Mouse (Mus musculus) T-helper 17 cell (primary cell): ENCODE measurements around the gene Cd151.

Source experiments
- in situ Hi-C, 2 experiments: fragments of 300-600 bp; cut with MboI, MseI; formaldehyde crosslinking; loops; 1 replicate in 1 of 2; 2 replicates in 1 of 2; pipeline ENCODE4 v1.15.1; 2025; ENCODE audit warnings: high pct_unique_total_duplicates in 2 of 2

Gene Cd151

DNA sequence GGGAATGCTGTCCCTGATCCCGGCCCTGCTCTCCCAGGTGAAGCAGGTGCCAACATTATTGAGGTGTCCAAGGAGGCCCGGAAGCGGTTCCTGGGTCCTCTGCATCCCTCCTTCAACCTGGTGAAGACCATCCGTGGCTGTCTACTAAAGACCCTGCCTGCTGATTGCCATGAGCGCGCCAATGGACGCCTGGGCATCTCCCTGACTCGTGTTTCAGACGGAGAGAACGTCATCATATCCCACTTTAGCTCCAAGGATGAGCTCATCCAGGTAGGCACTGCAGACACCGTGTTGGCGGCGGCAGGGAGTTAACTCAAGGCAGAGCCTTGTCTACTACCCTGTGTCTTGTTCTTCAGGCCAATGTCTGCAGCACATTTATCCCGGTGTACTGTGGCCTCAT lies 10.0 kb upstream of the Cd151 start:
- in situ Hi-C loops = loop anchor here in 1 of 2 experiments (5.0 kb wide), 1 partner anchor 45 kb away; the partner anchor contains the start of gene Gatd1

DNA sequence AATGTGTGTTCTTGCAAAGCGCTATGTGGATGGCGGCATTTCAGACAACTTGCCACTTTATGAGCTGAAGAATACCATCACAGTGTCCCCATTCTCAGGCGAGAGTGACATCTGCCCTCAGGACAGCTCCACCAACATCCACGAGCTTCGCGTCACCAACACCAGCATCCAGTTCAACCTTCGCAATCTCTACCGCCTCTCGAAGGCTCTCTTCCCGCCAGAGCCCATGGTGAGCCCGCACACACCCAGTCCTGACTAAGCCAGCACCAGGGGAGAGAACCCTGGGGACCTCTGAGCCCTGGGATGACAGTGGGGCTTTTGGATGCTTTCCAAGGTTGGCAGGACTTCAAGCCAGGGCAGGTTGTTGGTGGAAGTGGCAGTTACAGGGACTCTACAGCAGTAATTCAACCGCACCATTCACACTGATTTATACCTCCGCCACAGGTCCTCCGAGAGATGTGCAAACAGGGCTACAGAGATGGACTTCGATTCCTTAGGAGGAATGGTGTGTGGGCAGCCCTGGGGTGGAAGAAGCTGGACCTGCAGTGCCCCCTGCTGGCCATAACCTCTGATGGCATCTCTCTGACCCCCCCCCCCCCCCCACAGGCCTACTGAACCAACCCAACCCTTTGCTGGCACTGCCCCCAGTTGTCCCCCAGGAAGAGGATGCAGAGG lies 9.1 kb upstream of the Cd151 start:
- in situ Hi-C loops = loop anchor here in 1 of 2 experiments (5.0 kb wide), 1 partner anchor 46 kb away; the partner anchor contains the start of gene Gatd1

- in situ Hi-C loops = loop anchor here in 1 of 2 experiments (5.0 kb wide), 1 partner anchor 46 kb away; the partner anchor contains the start of gene Gatd1
Observed at GRCm38 (mm10) chr7:141458661-141459060, 8.5 kb upstream of the Cd151 start.

DNA sequence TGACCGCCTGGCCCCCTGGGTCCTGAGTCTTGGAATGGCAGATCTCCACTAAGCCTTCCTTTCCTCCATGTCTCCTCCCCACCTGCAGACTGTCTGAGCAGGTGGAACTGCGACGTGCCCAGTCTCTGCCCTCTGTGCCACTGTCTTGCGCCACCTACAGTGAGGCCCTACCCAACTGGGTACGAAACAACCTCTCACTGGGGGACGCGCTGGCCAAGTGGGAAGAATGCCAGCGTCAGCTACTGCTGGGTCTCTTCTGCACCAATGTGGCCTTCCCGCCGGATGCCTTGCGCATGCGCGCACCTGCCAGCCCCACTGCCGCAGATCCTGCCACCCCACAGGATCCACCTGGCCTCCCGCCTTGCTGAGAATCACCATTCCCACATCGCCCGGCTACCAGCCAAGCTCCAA lies 7.9 kb upstream of the Cd151 start:
- in situ Hi-C loops = loop anchor here in 1 of 2 experiments (5.0 kb wide), 1 partner anchor 47 kb away; the partner anchor contains the start of gene Gatd1

DNA sequence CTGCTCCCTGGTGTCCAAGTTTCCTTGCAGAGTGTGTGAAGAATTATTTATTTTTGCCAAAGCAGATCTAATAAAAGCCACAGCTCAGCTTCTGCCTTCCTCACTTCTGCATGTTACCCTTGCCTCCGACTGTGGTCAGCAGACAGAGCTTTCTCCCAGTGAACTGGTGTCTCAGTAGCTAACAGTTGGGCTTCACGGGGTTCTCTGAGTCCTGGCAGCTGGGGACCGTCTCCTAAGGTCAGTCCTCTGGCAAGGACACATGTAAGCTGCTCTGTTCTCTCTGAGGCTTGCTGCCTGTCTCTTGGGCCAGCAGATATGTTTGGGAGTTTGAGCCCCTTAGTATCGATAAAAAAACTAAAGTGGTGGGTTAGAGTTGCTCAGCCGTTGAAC lies 7.2 kb upstream of the Cd151 start:
- in situ Hi-C loops = no loop called here

DNA sequence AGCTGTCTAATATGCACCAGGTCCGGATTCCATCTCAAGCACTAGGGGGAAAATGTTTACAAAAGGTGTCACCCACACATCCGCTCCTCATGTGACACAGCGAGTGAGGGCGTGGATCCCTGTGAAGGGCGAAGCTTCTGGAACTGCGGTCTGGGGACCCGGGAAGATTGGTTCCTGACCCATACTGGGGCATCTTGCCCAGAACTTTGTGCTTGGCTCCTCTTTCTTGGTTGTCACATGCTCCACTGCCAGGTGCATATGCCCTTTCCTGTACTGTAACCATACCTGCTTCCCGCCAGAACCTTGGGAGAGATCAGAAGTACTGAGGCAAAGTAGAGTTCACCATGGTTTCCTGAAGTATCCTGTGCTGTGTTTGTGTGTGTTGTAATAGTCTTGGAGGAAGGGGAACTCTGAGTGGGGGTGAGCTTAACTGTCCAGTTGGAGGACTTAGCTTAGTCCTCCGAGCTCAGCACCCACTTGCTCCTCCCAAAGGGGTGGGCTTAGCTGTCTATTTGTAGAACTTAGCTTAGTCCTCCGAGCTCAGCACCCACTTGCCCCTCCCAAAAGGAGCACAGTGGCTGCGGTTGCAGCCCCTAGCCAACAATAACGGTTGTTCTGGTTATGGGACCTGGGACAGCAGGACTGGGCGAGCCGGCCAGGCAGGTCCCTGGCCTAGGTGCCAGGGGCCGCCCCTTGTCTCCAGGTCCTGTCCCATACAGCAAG lies 6.6 kb upstream of the Cd151 start, which contains the start of gene Cracr2b:
Cracr2b (plus strand) TSS at position 704 of the 723 bp plus-strand sequence.
- in situ Hi-C loops = no loop called here

DNA sequence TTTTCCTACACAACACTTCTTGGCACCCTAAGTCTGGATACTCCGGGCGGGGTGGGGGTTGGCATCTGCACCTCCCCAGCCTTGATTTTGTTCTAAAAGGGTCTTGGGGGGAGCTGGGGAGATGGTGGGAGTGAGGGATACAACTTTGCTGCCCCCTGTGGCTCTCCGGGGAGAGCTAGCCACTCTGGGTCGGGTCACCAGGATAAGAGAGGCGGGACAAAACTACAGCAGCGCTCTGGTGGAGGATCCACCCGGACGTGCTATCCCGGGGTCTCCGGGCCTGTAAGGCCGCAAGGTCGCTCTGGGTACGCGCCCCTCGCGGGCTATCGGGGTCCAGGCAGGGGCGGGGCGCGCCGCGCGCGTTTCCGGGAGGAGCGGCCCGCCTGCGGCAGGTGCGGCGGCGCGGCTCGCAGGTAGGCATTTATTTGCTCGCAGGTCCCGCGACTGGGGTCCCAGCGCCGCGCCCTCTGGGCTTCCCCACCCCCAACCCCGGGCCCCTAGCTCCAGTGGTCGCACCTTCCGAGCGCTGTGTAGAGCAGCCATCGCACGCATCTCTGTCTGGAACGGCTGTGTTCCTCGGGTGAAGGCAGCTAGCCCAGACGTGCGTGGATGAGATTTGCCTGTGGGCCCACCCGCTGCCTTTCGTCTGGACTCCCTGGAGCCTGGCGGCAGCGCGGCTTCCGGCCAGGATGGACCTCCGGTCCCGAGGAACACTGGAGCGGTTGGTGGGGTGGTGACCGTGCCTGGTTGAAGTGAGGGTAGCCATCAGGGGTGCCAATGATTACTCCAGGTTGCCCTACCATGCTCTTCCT lies 5.5 kb upstream of the Cd151 start:
- in situ Hi-C loops = no loop called here

DNA sequence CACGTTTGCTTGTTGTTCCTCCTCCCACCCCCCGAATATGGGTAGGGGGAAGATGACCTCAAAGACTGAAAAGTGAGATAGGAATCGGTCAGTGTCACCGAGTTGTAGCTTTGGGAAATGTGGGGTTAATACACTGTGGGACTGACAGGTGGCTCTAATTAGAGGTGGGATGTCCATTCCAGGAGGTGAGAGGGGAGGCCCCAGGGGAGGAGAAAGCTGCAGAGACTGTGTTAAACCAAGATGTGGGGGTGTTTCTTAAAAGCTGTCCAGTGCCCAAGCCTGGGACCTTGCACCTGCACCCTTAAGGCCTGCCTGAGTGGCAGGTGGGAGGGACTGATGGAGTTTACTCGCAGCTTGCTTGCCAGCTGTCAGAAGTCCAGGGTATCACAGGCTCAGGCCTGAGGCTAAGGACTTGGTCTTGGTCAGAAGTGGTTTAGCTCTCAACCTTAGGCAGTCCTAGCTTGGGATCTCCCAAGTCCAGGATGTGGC lies 4.8 kb upstream of the Cd151 start:
- in situ Hi-C loops = no loop called here

GRCm38 (mm10) chr7:141463824-141464602 lies 3.2 kb upstream of the Cd151 start:
- in situ Hi-C loops = no loop called here

GRCm38 (mm10) chr7:141464603-141465201 lies 2.5 kb upstream of the Cd151 start:
- in situ Hi-C loops = no loop called here

- in situ Hi-C loops = no loop called here
Observed at GRCm38 (mm10) chr7:141465388-141466044, 1.7 kb upstream of the Cd151 start.

- in situ Hi-C loops = no loop called here
Observed at GRCm38 (mm10) chr7:141466045-141466394, 1.2 kb upstream of the Cd151 start.

DNA sequence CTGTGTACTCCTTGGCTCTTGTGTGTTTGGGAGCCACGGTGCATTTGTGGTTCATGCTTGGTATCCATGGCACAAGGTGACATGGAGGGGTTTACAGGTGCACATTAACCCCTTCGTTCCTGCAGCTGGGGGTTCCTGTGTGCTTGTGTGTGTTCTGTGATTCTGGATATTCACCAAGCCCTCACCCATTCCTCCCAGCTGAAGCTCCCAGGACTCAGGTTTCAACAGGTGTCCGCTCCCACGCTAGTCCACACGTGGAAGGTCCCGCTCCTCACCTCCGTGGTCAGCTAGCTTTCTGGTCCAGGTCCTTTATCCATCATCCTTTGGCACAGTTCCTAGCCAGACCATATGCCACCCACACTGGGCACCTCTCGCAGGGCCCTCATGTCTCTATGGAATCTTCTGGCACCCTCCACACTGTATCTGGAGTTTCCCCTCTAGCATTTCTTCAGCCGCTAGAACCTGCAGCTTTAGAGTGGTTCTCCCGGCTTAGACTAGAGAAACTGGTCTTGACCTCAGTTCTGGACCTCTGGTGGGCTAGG lies 514 bp upstream of the Cd151 start:
- in situ Hi-C loops = no loop called here

DNA sequence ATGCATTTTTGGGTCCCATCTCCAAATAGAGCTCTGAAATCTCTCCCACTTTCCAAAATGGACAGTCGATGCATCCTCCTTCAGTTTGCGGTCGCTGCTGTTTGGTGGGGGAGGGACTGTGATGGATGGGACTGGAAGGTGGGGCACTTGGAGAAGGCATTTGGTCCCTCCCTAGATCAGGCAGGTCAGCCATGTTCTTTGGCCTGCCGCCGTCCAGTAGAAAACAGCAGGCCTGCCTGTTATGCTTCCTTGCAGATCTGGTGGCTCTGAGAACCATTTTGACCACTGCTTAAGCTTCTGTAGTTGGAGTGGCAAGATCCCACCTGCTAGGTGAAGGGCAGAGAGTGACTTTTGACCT lies 951 bp downstream of the Cd151 start:
- in situ Hi-C loops = no loop called here

GRCm38 (mm10) chr7:141468522-141469211 lies 1.5 kb downstream of the Cd151 start:
- in situ Hi-C loops = no loop called here

DNA sequence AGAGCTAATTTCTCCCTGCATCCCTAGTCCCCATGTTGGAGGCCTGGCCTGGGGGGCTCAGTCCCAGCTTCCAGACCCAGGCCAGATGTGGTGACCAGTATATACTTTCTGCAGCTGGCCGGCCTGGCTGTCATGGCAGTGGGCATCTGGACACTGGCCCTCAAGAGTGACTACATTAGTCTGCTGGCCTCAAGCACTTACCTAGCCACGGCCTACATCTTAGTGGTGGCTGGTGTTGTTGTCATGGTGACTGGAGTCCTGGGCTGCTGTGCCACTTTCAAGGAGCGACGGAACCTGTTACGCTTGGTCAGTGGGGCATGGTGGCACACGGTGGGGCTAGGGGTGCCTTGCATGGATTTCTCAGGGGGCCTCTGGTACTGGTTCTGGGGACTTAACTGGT lies 2.2 kb downstream of the Cd151 start:
- in situ Hi-C loops = no loop called here

- in situ Hi-C loops = no loop called here
Observed at GRCm38 (mm10) chr7:141469901-141470636, 2.9 kb downstream of the Cd151 start.

DNA sequence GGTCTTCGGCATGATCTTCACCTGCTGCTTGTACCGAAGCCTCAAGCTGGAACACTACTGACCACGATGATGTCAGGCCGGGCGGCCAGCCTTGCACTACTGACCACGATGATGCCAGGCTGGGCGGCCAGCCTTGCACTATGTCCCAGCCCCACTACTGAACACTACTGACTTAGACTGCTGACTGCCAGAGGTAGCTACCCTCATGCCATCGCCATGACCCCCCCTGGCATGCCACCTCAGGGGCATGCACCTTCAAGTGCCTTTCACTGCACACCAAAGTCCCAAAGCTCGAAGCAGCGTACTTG lies 3.4 kb downstream of the Cd151 start:
- in situ Hi-C loops = no loop called here

GRCm38 (mm10) chr7:141471236-141471635 lies 4.0 kb downstream of the Cd151 start:
- in situ Hi-C loops = no loop called here
